Mouse (Mus musculus) forebrain, embryonic 11.5 days (tissue): ENCODE measurements around the gene Eif4a2. TPM values are rescaled to one million over a fixed set of nuclear protein-coding genes. Genes with fewer than 3 reads are reported as not detected.

Source experiments
- ATAC-seq: fragments of 200-750 bp; cut with Nextera tagmentation; replicated peaks from 2 replicates; pipeline ENCODE4 v1.8.0; 2017; ENCODE audit warnings: moderate TSS enrichment; ENCODE audit not compliant: low FRiP score
- DNase-seq: peaks from one replicate; pipeline ENCODE4 v3.0.0-alpha.2; 2017; ENCODE audit warnings: low spot score
- H3K27ac ChIP-seq: fragments of 300-500 bp; sonication (generic); 2 replicates; pipeline ENCODE4 v1.5.1; 2014; ENCODE audit warnings: low read depth, low read length
- H3K27me3 ChIP-seq: fragments of 300-500 bp; sonication (generic); 2 replicates; pipeline ENCODE4 v1.6.1; 2014; ENCODE audit warnings: mild to moderate bottlenecking, low read length, mixed read lengths; ENCODE audit not compliant: control insufficient read depth, insufficient read depth
- H3K36me3 ChIP-seq: fragments of 300-500 bp; sonication (generic); 2 replicates; pipeline ENCODE4 v1.6.1; 2014; ENCODE audit warnings: mild to moderate bottlenecking, low read length, moderate library complexity, mixed read lengths; ENCODE audit not compliant: control insufficient read depth, insufficient read depth
- H3K4me1 ChIP-seq: fragments of 300-500 bp; sonication (generic); replicated peaks from 2 replicates; pipeline ENCODE4 v1.6.1; 2014; ENCODE audit warnings: low read length, mixed read lengths; ENCODE audit not compliant: control insufficient read depth, insufficient read depth
- H3K4me2 ChIP-seq: fragments of 300-500 bp; sonication (generic); 2 replicates; pipeline ENCODE4 v1.6.1; 2014; ENCODE audit warnings: low read depth, mild to moderate bottlenecking, low read length, moderate library complexity, mixed read lengths; ENCODE audit not compliant: severe bottlenecking
- H3K4me3 ChIP-seq: fragments of 300-500 bp; sonication (generic); 2 replicates; pipeline ENCODE4 v1.5.1; 2014; ENCODE audit warnings: low read depth, low read length
- H3K9ac ChIP-seq: fragments of 300-500 bp; sonication (generic); 2 replicates; pipeline ENCODE4 v1.6.1; 2014; ENCODE audit warnings: low read length
- H3K9me3 ChIP-seq: fragments of 300-500 bp; sonication (generic); 2 replicates; pipeline ENCODE4 v1.6.1; 2016; ENCODE audit warnings: low read length, mixed read lengths; ENCODE audit not compliant: control insufficient read depth
- WGBS: fragments of 180-500 bp; shearing (Covaris S2); extraction: QIAGEN DNeasy Blood & Tissue Kit; methylation state at CpG from one replicate; pipeline ENCODE4 v1.1.7; 2014; 5-methylcytosine and 5-hydroxymethylcytosine counted together
- polyA plus RNA-seq: library from polyadenylated mRNA; unstranded; fragments of >200 nt; fragmentation: Nextera tagmentation; extraction: Ambion mirVana; gene quantifications from 2 replicates; pipeline ENCODE4 v1.2.1, GENCODE M21; 2014

The Eif4a2 gene
- polyA plus RNA-seq, 1 experiment from 2014 or later = 204 TPM

DNA sequence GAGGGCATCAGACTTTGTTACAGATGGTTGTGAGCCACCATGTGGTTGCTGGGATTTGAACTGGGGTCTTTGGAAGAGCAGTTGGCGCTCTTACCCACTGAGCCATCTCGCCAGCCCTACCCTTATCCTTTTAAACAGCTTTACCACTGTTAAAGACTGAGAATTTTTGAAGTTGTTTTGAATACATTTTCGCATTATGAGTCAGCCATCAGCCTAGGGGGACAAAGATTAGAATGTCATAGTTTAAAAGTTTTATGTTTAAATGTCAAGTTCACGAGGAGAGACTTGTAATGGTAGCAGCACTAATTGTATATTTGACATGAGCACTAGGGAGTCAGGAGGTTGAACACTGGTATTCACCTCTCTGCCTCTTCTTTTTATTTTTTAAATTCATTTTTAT is 15.9 kb downstream of the Eif4a2 start:
- no peaks in the 10 kb centered on the region for H3K9me3 ChIP-seq
- H3K9ac ChIP-seq = no peak overlapping the region
- 0 out of 2 replicates have a peak, but pooled peaks cover 2% of the 10 kb centered on the region for H3K4me1 ChIP-seq
- WGBS = 91% methylated on average over 4 of the region's 4 CpGs
- no peak overlapping the region for H3K4me3 ChIP-seq
- no peak for DNase-seq
- H3K27ac ChIP-seq = no peak overlapping the region
- no peaks in the 10 kb centered on the region for H3K27me3 ChIP-seq
- no peak for ATAC-seq
- H3K4me2 ChIP-seq = no peak overlapping the region
- peaks cover 2% of the 10 kb centered on the region; the same call in 1 of the 2 replicates for H3K36me3 ChIP-seq

DNA sequence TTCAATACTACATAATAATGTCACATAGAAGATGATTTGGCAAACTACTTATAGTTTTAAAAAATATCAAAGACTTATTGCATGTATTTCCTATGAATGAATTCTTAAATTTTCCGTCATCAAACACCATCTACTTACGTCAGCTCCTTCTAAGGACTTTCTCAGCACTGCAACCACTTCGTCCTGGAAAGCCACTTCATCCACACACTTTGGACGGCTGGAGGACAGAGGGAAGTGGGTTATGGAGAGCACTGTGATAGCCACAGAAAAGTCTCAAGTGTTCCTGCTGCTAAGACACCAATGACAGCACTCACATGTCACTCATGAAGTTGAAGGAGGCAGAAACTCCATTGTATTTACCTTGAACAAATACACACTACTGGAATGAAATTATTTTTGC is 17.2 kb downstream of the Eif4a2 start:
- Histone ChIP-seq H3K36me3 (peaks cover 2% of the 10 kb centered on the region; the same call in 1 of the 2 replicates), H3K27me3 (no peaks in the 10 kb centered on the region), H3K4me2 (no peak overlapping the region), H3K9me3 (no peaks in the 10 kb centered on the region), H3K9ac (no peak overlapping the region), H3K4me3 (no peak overlapping the region), H3K27ac (no peak overlapping the region), H3K4me1 (0 out of 2 replicates have a peak, but pooled peaks cover 6% of the 10 kb centered on the region)
- DNase-seq = no peak
- 96% methylated on average over 4 of the region's 4 CpGs for WGBS
- ATAC-seq = no peak

- Histone ChIP-seq H3K4me2 (peak overlapping the region; percentile 74), H3K36me3 (peaks cover 2% of the 10 kb centered on the region; the same call in 1 of the 2 replicates), H3K4me3 (peak overlapping the region; percentile 55), H3K9ac (peak overlapping the region; percentile 88), H3K9me3 (no peaks in the 10 kb centered on the region), H3K27me3 (no peaks in the 10 kb centered on the region), H3K4me1 (0 out of 2 replicates have a peak, but pooled peaks cover 6% of the 10 kb centered on the region), H3K27ac (peak overlapping the region; percentile 92; the same call in 1 of the 2 replicates)
- no peak for ATAC-seq
- WGBS = 2% methylated on average over 4 of the region's 4 CpGs
- no peak for DNase-seq
These were observed 20.0 kb downstream of the Eif4a2 start for GRCm38 (mm10) chr16:23127311-23127672.

DNA sequence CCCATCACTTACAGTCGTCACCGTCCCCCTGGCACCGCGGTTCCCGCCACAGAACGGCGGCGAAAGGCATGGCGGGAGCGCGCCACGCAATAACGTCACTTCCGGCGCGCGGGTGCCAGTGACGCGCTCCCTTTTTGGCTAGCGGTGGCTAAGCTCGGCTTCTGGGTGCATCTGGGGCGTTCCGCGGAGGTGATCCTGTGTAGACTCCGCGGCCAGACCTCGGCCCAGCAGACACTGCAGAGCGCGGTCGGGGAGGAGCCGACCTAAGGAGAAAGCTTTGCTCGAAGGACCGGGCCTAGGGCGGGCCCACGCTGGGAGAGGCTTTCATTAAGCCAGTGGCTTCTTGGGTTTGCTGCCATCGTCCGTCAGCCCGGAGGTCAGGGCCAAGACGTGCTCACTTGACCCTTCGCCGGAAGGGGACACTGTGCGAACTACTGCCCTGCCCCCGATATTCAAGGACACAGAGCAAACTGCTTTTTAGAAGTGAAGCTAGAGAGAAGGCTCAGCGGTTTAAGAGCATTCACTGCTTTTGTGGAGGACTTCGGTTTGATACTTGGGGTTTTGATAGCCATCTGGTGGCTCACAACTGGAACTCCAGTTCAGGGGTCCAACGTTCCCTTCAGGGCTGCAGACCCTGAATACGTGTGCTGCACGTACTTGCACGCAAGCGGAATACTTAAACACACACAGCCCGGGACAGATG is 20.6 kb downstream of the Eif4a2 start, which contains the start of gene Rfc4:
TSS of gene Rfc4 (minus strand) at position 65 of the 703 bp plus-strand sequence.
- Histone ChIP-seq H3K27me3 (no peaks in the 10 kb centered on the region), H3K4me2 (peak within 1 kb of the TSS; percentile 74), H3K4me3 (peak within 1 kb of the TSS; percentile 55), H3K9ac (peak within 1 kb of the TSS; percentile 88), H3K27ac (peak within 1 kb of the TSS; percentile 92), H3K9me3 (no peaks in the 10 kb centered on the region), H3K4me1 (0 out of 2 replicates have a peak, but pooled peaks cover 6% of the 10 kb centered on the region), H3K36me3 (peaks cover 2% of the 10 kb centered on the region; the same call in 1 of the 2 replicates)
- ATAC-seq (peak; percentile 93), DNase-seq (peak; percentile 94)
- WGBS = under 1% methylated on average over 51 of the region's 51 CpGs

GRCm38 (mm10) chr16:23130303-23130702 is 23.1 kb downstream of the Eif4a2 start:
- no peak overlapping the region for H3K4me3 ChIP-seq
- ATAC-seq = no peak

DNA sequence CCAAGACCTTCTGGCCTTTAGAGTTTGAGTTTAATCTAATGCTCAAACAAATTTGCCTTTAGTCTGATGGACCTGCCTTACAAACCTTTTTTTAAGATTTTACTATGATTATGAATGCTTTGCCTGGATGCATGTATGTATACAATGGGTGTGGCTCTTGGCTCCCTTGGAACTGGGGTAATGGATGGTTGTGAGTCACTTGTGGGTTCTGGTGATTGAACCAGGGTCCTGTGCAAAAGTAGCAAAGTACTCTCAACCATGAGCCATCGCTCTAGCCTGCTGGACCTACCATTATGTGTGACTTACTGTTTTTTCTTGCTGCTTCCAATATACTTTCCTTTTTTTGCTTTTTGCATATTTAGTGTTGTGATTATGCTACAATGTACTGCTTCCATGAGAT is 25.1 kb downstream of the Eif4a2 start:
- ATAC-seq = no peak
- DNase-seq = no peak
- Histone ChIP-seq H3K4me1 (0 out of 2 replicates have a peak, but pooled peaks cover 3% of the 10 kb centered on the region), H3K27me3 (no peaks in the 10 kb centered on the region), H3K27ac (no peak overlapping the region), H3K4me2 (no peak overlapping the region), H3K9ac (no peak overlapping the region), H3K9me3 (no peaks in the 10 kb centered on the region), H3K36me3 (no peaks in the 10 kb centered on the region), H3K4me3 (no peak overlapping the region)
- 93% methylated on average over 1 of the region's 1 CpGs for WGBS

More at GRCm38 (mm10) chr16:23130303-23130702, 23.1 kb downstream of the Eif4a2 start:
- no peaks in the 10 kb centered on the region for H3K36me3 ChIP-seq
- no peak overlapping the region for H3K27ac ChIP-seq
- DNase-seq = no peak
- no peak overlapping the region for H3K4me2 ChIP-seq
- H3K9me3 ChIP-seq = no peaks in the 10 kb centered on the region
- no peaks in the 10 kb centered on the region for H3K27me3 ChIP-seq
- 0 out of 2 replicates have a peak, but pooled peaks cover 6% of the 10 kb centered on the region for H3K4me1 ChIP-seq
- 94% methylated on average over 3 of the region's 3 CpGs for WGBS
- H3K9ac ChIP-seq = no peak overlapping the region

GRCm38 (mm10) chr16:23135421-23136149 is 28.3 kb downstream of the Eif4a2 start:
- 26% methylated on average over 11 of the region's 11 CpGs for WGBS
- no peak overlapping the region for H3K4me2 ChIP-seq
- DNase-seq = no peak

GRCm38 (mm10) chr16:23136406-23136970 is 29.2 kb downstream of the Eif4a2 start:
- H3K27ac ChIP-seq = no peak overlapping the region
- H3K9me3 ChIP-seq = no peaks in the 10 kb centered on the region
- no peaks in the 10 kb centered on the region for H3K4me1 ChIP-seq
- no peak for ATAC-seq
- no peak overlapping the region for H3K4me2 ChIP-seq
- no peak overlapping the region for H3K9ac ChIP-seq
- DNase-seq = no peak
- H3K4me3 ChIP-seq = no peak overlapping the region
- H3K27me3 ChIP-seq = no peaks in the 10 kb centered on the region
- no peaks in the 10 kb centered on the region for H3K36me3 ChIP-seq
- 71% methylated on average over 4 of the region's 4 CpGs for WGBS

More at GRCm38 (mm10) chr16:23135421-23136149, 28.3 kb downstream of the Eif4a2 start:
- ATAC-seq = no peak
- H3K4me1 ChIP-seq = no peaks in the 10 kb centered on the region
- no peaks in the 10 kb centered on the region for H3K36me3 ChIP-seq
- H3K27me3 ChIP-seq = no peaks in the 10 kb centered on the region
- no peak overlapping the region for H3K27ac ChIP-seq
- H3K9ac ChIP-seq = no peak overlapping the region
- no peaks in the 10 kb centered on the region for H3K9me3 ChIP-seq
- no peak overlapping the region for H3K4me3 ChIP-seq
